Mouse (Mus musculus) embryo, embryonic 11 days (tissue): ENCODE measurements around the gene Selenbp1.
"Not testable (repeated sequence)": the region's sequence is repeated elsewhere in the genome, so short reads cannot be mapped to it uniquely, and the experiment has no call there.

Experiments used
- DNase-seq: peaks from one replicate; pipeline ENCODE4 v3.0.0-alpha.2; 2015

Gene Selenbp1

GRCm38 (mm10) chr3:94933604-94934003 is 748 bp downstream of the Selenbp1 start:
- not testable (repeated sequence) for DNase-seq

DNA sequence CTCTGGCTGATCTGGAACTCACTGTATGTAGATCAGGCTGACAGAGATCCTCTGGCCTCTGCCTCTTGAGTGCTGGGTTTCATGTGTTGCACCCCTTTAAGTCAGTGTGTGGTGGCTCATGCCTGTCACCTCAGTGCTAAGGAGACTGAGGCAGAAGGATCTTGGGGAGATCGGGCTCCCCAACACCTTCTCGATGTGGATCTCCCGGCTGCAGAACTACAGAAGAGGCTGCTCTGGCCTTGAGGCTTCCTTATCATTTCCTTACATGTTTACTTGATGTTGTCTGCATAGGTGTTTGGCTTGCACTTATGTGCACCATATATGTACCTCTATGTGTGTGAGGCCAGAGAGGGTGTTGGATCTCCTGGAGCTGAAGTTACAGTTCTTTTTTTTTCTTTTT is 1.7 kb downstream of the Selenbp1 start:
- DNase-seq = not testable (repeated sequence)

- not testable (repeated sequence) for DNase-seq
Measured at GRCm38 (mm10) chr3:94935332-94935731, 2.5 kb downstream of the Selenbp1 start.

DNA sequence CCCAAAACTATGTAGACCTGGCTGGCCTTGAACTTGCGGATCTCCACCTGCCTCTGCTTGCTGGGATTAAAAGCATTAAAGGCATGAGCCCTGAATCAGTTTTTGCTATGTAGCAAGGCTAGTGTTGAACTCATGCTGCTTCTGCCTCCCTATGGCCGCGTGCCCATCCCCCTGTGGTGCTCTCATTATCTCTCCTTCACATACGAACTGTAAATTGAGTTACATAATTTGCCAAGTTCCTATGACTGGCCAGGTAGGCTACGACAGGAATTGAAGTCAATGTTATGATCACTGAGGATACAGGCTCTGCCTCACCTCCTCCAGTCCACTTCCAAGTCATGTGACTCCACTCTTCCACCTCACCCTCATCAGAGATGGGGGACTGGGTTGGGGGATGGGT is 3.3 kb downstream of the Selenbp1 start:
- DNase-seq = not testable (repeated sequence)

GRCm38 (mm10) chr3:94937194-94937593 is 4.3 kb downstream of the Selenbp1 start:
- DNase-seq = not testable (repeated sequence)

- not testable (repeated sequence) for DNase-seq
Measured at GRCm38 (mm10) chr3:94940033-94940432, 7.2 kb downstream of the Selenbp1 start.

- DNase-seq = not testable (repeated sequence)
Measured at GRCm38 (mm10) chr3:94942211-94942967, 9.5 kb downstream of the Selenbp1 start.

DNA sequence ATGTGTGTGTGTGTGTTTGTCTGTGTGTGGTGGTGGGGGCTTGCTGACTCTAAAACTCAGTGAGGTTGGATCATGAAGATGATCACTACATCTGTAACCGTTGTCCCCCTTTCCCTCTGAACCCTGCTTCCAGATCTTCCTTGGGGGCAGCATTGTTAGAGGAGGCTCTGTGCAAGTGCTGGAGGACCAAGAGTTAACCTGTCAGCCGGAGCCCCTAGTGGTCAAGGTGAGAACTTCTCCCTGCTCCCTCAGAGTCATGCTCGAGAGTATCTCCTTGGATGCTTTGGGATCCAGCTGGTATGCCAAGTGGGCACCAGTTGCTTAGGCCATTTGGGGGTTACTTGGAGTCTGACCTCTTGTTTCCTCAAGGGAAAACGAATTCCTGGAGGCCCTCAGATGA is 10.8 kb downstream of the Selenbp1 start:
- DNase-seq = not testable (repeated sequence)

- no peak for DNase-seq
Measured at GRCm38 (mm10) chr3:94948066-94948614, 15.3 kb downstream of the Selenbp1 start.

DNA sequence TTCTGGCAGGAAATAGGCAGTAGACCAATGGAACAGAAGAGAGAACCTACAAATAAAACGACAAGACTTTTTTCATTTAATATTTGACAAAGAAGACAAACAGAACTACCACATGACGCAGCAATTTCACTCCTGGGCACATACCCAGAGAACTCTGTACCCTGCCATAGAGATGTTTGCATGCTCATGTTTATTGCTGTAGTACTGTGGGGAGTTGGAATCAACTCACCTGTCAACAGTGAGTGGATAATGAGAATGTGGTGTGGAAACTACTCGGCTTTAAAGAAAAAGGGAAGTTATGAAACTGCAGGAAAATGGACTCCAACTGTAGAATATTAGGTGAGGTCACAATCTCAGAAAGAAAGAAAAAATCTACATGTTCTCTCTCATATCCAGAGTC is 16.8 kb downstream of the Selenbp1 start:
- DNase-seq = no peak

DNA sequence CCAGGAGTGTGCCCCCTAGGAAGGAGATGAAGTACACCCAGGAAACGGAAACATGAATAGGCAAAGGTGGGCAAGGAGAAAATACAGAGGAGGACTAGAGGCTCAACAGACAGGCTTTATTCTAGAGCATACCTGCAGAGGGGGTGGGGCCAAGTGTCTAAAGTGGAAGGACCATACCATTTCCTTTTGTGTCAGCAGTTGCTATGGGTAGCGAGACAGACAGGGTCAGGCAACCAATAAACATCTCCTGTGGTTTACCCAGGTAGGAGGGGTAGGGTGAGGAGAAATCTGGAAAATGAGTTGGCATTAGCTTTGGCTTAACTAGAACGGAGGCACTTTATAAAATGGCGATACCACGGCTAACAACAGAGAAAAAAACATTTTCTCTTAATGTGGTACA is 19.9 kb downstream of the Selenbp1 start:
- peak; percentile 26 for DNase-seq

- DNase-seq = no peak
Measured at GRCm38 (mm10) chr3:94953384-94953763, 20.5 kb downstream of the Selenbp1 start.

DNA sequence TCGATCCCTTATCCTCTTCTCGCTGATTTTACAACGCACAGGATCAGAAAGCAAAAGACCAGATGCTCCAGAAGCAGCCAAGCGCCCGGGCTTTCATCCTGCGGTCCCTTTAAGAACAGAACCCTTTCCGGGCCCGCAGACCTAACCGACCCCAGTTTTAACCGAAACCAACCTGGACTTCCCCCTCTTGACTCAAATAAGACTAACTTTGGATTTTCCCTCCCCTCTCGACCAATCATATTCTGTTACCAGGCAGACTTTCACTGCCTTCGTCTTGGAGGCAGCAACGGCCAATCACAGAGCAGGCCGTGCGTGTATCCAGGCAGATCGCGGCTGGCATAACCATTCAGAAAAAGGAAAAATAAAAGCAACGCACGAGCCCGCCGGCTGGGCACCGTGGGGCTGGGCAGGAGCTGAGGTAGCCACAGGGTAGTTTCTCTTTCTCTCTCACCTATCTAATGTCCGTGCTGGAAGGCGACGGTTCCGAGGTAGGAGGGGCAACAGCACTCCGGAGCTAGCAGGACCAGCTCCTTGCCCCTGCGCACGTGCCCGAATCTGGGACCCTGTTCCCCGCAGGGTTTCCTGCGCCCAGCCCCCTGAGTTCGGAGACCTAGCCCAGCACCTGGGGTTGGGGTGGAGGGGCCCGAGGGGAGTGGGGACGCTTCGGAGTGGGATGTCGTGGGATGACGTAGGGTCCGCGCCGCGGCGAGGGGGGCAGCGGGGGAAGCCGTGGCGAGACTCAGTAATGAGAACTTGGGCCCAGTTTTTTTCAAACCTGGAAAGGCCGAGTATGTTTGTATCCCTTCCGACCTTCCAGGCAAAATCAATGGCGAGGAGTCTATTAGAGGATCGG is 21.1 kb downstream of the Selenbp1 start, which contains the start of gene Rfx5:
Gene Rfx5 (plus strand): TSS at position 312 of the 853 bp plus-strand sequence.
- DNase-seq = peak; percentile 96

DNA sequence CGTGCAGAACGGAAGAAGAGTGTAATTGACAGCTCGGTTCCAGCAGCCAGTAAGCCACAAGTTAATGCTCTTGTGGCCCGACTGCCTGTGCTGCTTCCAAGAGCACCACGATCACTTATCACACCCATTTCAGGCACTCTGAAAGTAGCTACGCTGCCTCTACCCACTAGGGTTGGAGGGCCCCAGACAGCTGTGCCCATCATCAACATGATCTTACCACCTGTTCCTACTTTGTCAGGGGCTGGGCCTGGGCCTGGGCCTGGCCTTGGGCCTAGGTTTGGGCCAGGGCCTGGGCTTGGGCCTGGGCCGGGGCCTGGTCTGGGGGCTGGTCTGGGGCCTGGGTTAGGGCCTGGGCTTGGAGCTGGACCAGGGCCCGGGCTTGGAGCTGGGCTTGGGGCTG is 25.4 kb downstream of the Selenbp1 start:
- no peak for DNase-seq

GRCm38 (mm10) chr3:94959871-94960270 is 27.0 kb downstream of the Selenbp1 start:
- DNase-seq = no peak

DNA sequence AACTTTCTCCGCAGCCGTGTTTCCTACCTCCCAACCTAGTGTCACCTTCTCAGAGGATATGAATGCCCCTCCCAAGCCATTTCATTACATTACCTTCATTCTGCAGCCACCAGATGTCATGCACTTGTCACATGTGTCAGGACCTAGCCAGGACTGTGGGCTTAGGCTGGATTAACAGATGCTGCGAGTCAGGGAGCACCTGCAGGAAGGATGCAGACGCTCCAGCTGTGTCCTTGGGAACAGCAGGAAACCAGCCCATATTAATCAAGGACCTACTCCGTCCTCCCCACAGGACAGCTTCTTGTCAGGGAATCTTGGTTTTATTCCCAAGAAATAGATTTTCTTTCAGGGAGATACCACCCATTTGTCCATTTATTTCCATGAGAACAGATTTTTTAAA is 27.5 kb downstream of the Selenbp1 start:
- DNase-seq = peak; percentile 19

DNA sequence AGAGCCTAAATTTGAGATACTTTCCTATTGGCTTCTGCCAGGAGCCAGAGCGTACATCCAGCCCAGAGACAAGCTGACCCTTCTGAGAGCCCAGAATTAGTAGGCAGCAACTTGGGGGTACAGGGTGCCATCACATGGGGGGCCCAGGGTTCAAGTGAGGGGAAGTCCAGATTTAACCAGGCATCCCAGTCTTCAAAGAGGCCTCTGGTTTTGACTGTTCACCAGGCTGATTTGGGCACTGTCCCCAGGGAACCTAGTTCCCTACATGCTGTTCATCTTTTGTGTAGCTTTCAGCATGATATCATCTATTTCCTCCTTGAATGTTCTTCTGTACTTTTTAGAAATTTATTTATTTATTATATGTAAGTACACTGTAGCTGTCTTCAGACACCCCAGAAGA is 32.1 kb downstream of the Selenbp1 start:
- DNase-seq = no peak

GRCm38 (mm10) chr3:94965878-94966277 is 33.0 kb downstream of the Selenbp1 start:
- no peak for DNase-seq

DNA sequence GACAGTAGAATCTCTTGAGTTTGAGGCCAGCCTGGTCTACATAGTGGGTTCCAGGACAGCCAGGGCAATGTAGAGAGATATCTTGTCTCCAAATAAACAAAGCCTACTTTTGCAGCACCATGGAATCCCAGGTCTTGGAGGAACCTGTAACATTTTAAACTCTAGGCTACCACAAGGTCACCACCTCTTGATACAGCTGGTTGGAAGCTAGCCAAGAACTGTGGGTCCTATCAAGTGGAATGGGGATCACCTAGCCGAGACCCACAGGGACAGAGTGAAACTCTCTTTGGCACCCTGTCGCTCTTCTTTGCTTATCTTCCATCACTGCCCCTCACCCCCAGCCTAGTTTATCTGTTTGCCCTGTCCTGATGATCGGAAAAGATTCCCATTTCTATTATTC is 39.7 kb downstream of the Selenbp1 start:
- DNase-seq = no peak

GRCm38 (mm10) chr3:94973620-94974019 is 40.8 kb downstream of the Selenbp1 start:
- no peak for DNase-seq

GRCm38 (mm10) chr3:94974026-94974527 is 41.2 kb downstream of the Selenbp1 start:
- DNase-seq = no peak

- peak; percentile 97 for DNase-seq
Measured at GRCm38 (mm10) chr3:94974528-94975422, 41.9 kb downstream of the Selenbp1 start, which contains the start of gene Pi4kb. TSS of gene Pi4kb (plus strand) at chr3:94974731.
